Mouse (Mus musculus) spleen, postnatal 14 days (tissue): Measurements from ENCODE around the gene Qars.

Source experiments
- DNase-seq, 2 experiments: peaks; one replicate each; pipeline ENCODE4 v3.0.0; 2021 to 2022; ENCODE audit warnings: low spot score in 2 of 2

The Qars gene

DNA sequence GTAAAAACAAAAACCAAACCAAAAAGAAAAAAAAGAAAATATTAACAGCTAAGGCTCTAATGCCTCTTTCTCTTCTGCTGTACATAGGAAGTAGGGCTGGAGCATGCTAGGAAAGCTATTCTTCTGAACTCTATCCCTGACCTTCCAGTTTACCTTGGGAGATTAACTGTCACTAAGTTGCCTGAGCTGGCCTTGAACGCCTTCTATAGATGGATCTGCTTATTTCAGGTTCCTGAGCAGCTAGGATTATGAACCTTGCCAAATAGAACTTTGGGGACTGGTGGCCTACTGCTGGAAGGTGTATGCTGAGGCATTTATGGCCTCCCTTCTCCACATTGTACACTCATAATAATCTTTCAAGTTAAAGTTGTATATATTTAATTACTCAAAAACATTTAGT lies 23.4 kb downstream of the Qars start:
- DNase-seq: no peak

- no peak for DNase-seq
These were observed 24.0 kb downstream of the Qars start for GRCm38 (mm10) chr9:108531496-108531895.

DNA sequence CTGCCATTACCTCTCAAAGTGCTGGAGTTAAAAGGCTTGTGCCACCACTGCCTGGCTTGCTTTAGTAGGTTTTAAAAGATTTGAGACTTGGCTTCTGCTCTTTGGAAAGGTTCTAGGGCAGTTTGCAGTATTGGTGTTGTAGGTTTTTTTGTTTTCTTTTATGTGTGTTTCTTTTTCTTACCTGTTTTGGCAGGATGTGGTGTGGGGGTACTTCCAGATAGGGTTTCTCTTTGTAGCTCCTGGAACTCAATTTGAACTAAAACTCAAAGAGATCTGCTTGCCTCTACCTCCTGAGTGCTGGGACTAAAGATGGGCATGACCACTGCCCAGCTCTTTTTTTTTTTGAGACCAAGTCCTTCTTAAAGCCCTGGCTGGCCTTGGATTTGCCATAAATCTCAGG lies 33.3 kb downstream of the Qars start:
- DNase-seq: no peak

DNA sequence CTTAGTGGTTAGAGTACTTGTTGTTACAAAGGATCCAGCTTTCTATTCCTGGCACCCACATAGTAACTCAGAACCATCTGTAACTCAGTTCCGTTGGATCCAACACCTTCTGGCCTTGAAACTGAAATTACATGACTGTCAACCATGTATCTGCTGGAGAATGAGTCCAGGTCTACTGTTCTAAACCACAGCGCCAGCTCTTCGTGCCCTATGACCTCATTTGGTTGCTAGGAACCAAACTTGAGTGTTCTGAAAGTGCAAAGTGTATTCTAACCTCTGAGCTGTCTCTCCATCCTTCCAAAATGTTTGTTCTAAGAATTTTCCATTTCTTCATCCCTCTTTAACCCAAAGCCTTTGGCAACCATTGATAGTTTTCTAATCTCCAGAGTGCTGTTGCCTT lies 38.5 kb downstream of the Qars start:
- DNase-seq: no peak

- no peak for DNase-seq
These were observed 39.4 kb downstream of the Qars start for GRCm38 (mm10) chr9:108546875-108547274.

- no peak for DNase-seq
These were observed 51.7 kb downstream of the Qars start for GRCm38 (mm10) chr9:108559169-108559568.

DNA sequence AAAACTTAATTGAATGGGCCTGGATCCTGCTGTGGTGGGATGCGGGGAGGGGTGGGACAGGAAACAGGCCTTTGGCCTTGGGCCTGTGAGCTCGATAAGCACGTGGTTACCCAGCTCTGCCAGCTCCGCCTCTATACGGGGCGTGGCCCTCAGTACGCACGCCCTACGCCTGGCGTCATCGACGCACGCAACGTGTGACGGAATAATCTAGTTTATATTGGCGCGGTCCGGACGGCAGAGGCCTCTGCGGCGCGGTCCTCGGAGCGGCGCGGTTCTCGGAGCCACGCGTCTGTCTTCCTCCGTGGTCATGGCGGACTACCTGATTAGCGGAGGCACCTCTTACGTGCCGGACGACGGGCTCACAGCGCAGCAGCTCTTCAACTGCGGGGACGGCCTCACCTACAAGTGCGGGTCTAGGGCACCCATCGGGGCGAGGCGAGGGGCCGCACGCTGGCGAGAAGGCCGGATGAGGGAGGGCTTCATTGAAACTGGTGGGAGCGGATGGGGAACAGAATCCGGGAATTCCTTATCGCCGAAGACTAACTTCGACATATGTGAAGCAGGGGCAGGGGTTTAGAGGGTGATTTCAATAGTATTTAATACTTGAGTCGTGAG lies 52.8 kb downstream of the Qars start, which contains the start of gene Impdh2:
Gene Impdh2, plus strand, starts transcription at position 60 of the 615 bp plus-strand sequence.
- peak; percentile 88 to 93 for DNase-seq

DNA sequence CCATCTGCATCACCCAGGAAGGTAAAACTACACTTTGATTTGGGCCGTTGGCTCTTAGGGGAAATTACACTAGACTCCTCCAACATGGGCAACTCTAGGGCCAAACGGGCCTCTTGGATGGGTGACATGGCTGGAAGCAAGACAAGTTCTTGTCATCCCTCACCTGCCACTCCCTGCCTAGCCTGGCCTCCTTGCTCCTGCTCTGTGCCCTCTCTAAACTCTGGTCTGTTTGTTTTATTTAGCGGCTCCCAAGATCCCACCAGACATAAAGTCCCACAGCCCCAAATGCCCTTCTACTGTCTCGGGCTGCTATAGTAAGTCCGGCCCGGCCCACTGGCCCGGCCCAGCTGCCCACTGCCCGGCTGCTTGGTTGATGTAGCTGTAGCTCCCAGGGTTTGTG lies 56.2 kb downstream of the Qars start:
- DNase-seq: no peak

GRCm38 (mm10) chr9:108564131-108564530 lies 56.6 kb downstream of the Qars start:
- no peak for DNase-seq
